Mouse (Mus musculus): ENCODE results near the gene Vopp1.

GRCm38 (mm10) chr6:57743333-57743732 lies 81.6 kb downstream of the Vopp1 start:
- TF ChIP-seq CTCF (IDR thresholded peaks at IDR 0.05; ENCODE audit: control insufficient read depth, insufficient read depth, insufficient read length) (no peak), USF1 (IDR thresholded peaks at IDR 0.05; ENCODE audit: low read depth) (no peak), MYOG (IDR thresholded peaks at IDR 0.05; ENCODE audit: control insufficient read depth, extremely low read depth, insufficient read length) (no peak), MAX (IDR thresholded peaks at IDR 0.05) (no peak), MYOD1 (IDR thresholded peaks at IDR 0.05; ENCODE audit: control insufficient read depth, insufficient read length, low read depth) (no peak)

Measured in C2C12 (cell line).